Mouse (Mus musculus) lung, embryonic 16.5 days (tissue): ENCODE measurements at regions not wholly inside any gene's neighbourhood (a gene's known extent, or its start where the extent isn't known, plus 50 kb on each side); places are given as distances from the start of the nearest gene placed in this dataset.

Source experiments
- ATAC-seq: fragments of 200-750 bp; cut with Nextera tagmentation; 2 replicates; pipeline ENCODE4 v1.8.0; 2017; ENCODE audit warnings: low read depth, mild to moderate bottlenecking, moderate library complexity
- H3K27ac ChIP-seq: fragments of 300-500 bp; sonication (generic); 2 replicates; pipeline ENCODE4 v1.5.1; 2014; ENCODE audit warnings: mild to moderate bottlenecking, control low read depth, low read length
- H3K27me3 ChIP-seq: fragments of 300-500 bp; sonication (generic); 2 replicates; pipeline ENCODE4 v1.6.1; 2014; ENCODE audit warnings: low read depth, low read length, mixed read lengths; ENCODE audit not compliant: control insufficient read depth, insufficient read depth
- H3K36me3 ChIP-seq: fragments of 300-500 bp; sonication (generic); 2 replicates; pipeline ENCODE4 v1.6.1; 2014; ENCODE audit warnings: low read length; ENCODE audit not compliant: control insufficient read depth, insufficient read depth
- H3K4me1 ChIP-seq: fragments of 300-500 bp; sonication (generic); replicated peaks from 2 replicates; pipeline ENCODE4 v1.6.1; 2014; ENCODE audit warnings: low read length, mixed read lengths; ENCODE audit not compliant: control insufficient read depth, insufficient read depth
- H3K4me2 ChIP-seq: fragments of 300-500 bp; sonication (generic); 2 replicates; pipeline ENCODE4 v1.6.1; 2014; ENCODE audit warnings: low read depth, low read length, control low read depth
- H3K4me3 ChIP-seq: fragments of 300-500 bp; sonication (generic); 2 replicates; pipeline ENCODE4 v1.5.1; 2014; ENCODE audit warnings: mild to moderate bottlenecking, low read length, control low read depth
- H3K9ac ChIP-seq: fragments of 300-500 bp; sonication (generic); 2 replicates; pipeline ENCODE4 v1.6.1; 2014; ENCODE audit warnings: low read length, control low read depth
- H3K9me3 ChIP-seq: fragments of 300-500 bp; sonication (generic); 2 replicates; pipeline ENCODE4 v1.6.1; 2016; ENCODE audit warnings: low read length; ENCODE audit not compliant: control insufficient read depth
- WGBS: fragments of 180-500 bp; shearing (Covaris S2); extraction: QIAGEN DNeasy Blood & Tissue Kit; methylation state at CpG from one replicate; pipeline ENCODE4 v1.1.7; 2014; 5-methylcytosine and 5-hydroxymethylcytosine counted together

DNA sequence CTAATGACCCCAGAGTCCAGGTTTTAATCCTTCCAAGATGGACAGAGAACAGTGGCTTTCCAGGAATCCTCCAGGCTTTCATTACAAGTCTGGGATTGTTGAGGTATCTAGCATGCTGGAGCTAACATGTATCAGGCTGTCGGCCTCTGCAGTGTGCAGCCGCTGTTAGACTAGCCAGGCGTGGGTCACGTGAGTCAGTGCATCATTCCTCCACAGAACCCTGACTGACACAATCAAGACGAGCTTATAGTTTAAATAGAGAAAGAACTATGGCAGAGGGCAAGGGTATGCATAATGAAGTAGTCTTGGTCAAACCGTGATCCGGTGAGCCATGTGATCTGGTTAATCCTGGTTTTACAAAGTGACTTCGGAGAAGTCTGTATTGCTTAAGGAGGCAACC, 280.2 kb upstream of the Pfn2 start:
- 79% methylated on average over 8 of the region's 8 CpGs for WGBS
- ATAC-seq: no peak

DNA sequence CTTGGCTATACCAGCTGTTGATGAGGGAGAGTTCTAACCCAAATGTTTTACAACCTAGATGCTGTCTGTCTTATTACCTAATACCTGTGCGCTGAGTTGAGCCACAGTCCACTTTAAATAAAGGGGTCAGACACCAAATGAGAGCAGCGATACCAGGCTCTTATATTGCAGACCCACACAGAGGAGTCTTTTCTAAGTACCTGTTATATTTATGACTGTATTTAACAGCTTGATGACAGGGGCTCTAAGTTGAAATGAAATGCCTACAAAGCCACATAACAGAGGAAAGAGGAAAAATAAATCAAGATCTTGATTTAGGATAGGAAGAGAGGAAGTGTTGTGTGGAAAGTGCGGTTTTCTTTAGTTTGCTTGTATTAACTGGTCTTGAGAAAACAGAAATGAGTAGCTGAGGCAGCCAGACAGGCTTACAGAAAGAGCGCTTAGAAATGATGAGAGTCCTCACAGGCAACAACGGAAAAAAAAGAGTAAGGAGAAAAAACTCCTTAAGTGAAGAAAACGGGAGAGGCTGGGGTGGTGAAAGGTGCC, 281.6 kb upstream of the Pfn2 start:
- H3K27ac ChIP-seq: no peak overlapping the region
- no peaks in the 10 kb centered on the region; the same call in 1 of the 2 replicates for H3K4me1 ChIP-seq
- H3K4me3 ChIP-seq: no peak overlapping the region
- no peaks in the 10 kb centered on the region for H3K27me3 ChIP-seq
- H3K9ac ChIP-seq: no peak overlapping the region
- no peaks in the 10 kb centered on the region for H3K9me3 ChIP-seq
- ATAC-seq: no peak
- H3K36me3 ChIP-seq: no peaks in the 10 kb centered on the region
- WGBS: 36% methylated on average over 6 of the region's 6 CpGs
- H3K4me2 ChIP-seq: no peak overlapping the region

More for the DNA sequence above, 280.2 kb upstream of the Pfn2 start:
- Histone ChIP-seq H3K9me3 (no peaks in the 10 kb centered on the region), H3K27me3 (no peaks in the 10 kb centered on the region), H3K9ac (no peak overlapping the region), H3K4me3 (no peak overlapping the region), H3K4me2 (no peak overlapping the region), H3K36me3 (no peaks in the 10 kb centered on the region), H3K4me1 (no peaks in the 10 kb centered on the region; the same call in 1 of the 2 replicates), H3K27ac (no peak overlapping the region)

DNA sequence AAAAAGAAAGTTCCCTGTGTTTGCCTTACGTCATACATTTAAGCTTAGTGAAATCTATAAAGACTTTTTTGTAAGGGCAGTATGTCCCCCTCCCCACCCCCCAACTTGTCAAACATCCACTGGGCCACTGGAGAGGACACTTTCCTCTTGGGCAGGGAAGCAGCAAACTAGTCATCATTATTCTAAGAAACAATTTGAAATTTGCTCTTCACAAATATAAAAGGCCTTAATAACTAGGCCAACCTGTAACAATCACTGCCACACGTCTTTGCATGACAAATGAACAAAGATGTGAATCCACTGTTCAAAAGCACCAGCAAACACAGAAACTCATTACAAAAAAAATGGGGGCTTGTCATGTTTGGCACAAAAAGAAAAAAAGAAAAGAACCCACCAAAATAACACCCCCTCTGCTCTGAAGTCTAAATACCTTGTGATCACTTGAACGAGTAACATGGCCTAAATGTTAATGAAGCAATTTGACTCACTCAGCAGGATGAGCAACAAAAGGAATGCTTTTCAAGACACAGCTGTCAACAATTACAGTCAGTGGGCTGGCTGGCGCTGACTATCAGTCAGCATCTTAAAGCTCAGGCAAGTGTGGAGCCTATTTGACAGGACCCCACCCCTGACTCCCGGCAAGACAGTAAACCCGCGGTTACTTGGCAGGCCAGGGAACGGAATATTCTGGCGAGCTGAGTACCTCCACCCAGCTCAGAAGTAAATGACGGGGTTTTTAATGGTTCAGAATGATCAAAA, 278.7 kb upstream of the Tsc22d2 start:
- Histone ChIP-seq H3K9me3 (no peaks in the 10 kb centered on the region), H3K9ac (no peak overlapping the region), H3K27ac (no peak overlapping the region), H3K27me3 (no peaks in the 10 kb centered on the region), H3K4me3 (no peak overlapping the region), H3K36me3 (no peaks in the 10 kb centered on the region), H3K4me1 (no peaks in the 10 kb centered on the region; the same call in 1 of the 2 replicates), H3K4me2 (no peak overlapping the region)
- ATAC-seq: no peak
- WGBS: 49% methylated on average over 10 of the region's 10 CpGs

DNA sequence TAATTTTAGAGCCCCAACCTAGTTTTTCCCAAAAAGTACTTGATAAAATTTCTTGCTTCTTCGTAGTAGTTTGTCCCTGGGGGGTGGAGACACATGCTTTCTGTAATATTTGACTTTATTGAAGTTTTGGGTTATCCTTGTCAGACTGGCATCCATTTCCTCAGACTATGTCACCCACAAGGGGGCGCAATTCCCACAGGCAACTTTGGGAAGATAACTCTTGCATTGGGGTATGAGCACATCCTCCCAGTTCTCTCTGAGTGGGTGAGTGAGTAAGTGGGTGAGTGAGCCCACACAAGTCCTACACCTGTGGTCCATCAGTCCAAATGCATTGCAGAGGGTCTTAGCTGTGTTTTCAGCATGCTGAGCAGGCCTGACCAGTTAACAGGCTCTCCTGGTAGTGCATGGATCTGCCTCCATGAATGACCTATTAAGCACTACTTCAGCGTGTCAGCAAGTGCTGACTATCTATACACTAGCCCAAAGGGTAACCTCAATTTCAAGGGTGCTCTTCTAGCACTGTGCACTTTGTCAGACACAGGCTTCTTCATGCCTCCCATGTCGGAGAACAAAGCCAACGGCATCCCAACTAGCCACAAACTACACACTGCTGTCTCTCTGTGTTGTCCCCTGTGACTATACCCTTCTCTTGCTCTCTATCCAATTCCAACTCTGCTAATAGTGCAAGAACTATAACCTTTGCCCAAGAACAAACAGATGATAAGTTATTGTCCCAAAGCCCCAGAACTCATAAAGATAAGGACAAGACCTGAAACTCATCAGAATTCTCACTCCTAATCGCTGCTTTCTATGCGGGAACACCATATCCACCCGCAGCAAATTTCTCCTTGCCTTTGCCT, 275.6 kb upstream of the Tsc22d2 start:
- Histone ChIP-seq H3K4me3 (no peak overlapping the region), H3K9ac (no peak overlapping the region), H3K4me2 (no peak overlapping the region), H3K4me1 (no peaks in the 10 kb centered on the region), H3K27ac (no peak overlapping the region), H3K36me3 (no peaks in the 10 kb centered on the region), H3K27me3 (no peaks in the 10 kb centered on the region), H3K9me3 (no peaks in the 10 kb centered on the region)
- no peak for ATAC-seq
- WGBS: 70% methylated on average over 8 of the region's 8 CpGs

DNA sequence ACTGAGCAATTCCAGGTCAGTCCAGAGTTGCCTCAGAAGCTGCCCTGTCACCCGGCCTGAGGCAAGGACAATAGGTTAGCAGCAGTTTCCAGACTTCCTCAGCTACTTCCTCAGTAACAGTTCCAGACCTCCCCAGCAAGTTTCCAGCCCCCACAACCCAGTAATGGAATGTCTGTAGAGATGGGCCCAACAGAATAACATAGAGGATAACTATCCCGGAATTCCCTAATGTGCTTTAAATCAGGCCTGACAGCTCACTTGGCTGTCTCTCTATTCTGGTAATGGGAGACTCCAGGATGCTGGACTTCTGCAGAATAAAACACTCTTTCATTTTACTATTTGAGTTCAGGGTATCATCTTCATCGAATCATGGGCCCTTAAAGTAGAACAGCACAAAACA, 268.4 kb upstream of the Tsc22d2 start:
- Histone ChIP-seq H3K9ac (no peak overlapping the region), H3K4me1 (no peaks in the 10 kb centered on the region), H3K27ac (no peak overlapping the region), H3K36me3 (no peaks in the 10 kb centered on the region), H3K4me3 (no peak overlapping the region), H3K4me2 (no peak overlapping the region), H3K9me3 (no peaks in the 10 kb centered on the region), H3K27me3 (no peaks in the 10 kb centered on the region)
- no peak for ATAC-seq
- WGBS: 51% methylated on average over 3 of the region's 3 CpGs

DNA sequence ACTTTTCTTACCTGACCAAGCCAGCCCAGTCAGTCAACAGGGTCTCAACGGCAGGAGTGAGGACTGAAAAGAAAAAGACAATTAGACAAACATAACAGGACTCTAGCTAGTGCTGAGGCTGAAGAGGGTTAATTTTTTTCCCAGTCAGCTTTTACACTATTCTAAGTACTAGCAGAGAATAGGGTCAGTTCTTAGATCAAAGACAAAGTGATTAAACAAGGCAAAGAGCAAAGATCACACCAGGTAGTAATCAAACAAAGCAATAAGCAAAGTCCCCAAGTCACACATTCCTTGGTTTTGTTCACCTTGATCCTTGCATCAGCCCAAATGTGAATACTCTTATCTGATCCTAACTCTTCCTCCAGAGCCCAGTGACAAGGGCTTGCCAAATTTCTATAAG, 267.8 kb upstream of the Tsc22d2 start:
- Histone ChIP-seq H3K27me3 (no peaks in the 10 kb centered on the region), H3K9me3 (no peaks in the 10 kb centered on the region), H3K4me2 (no peak overlapping the region), H3K36me3 (no peaks in the 10 kb centered on the region), H3K9ac (no peak overlapping the region), H3K4me1 (no peaks in the 10 kb centered on the region), H3K4me3 (no peak overlapping the region), H3K27ac (no peak overlapping the region)
- WGBS: 33% methylated on average over 1 of the region's 1 CpGs
- ATAC-seq: no peak

DNA sequence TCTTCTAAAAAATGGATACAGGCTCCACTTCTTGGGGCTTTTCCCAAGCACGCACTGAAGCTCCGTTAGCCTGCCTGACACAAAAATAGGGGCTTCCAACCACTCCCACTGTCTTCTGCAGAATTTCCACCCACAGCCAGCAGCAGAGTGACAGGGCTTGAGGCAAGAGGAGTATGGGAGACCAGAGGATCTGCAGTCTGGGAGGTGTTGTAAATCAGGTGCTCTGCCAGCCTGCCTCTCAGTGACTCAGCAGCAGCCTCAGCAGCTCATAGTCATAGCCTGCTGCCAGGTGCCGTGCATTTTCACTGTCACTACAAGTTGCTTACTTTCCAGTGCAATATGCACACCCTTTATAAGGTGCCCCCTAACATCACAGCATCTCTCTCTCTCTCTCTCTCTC, 261.4 kb upstream of the Tsc22d2 start:
- H3K27me3 ChIP-seq: no peaks in the 10 kb centered on the region
- no peak for ATAC-seq
- WGBS: 83% methylated on average over 3 of the region's 3 CpGs
- H3K4me1 ChIP-seq: no peaks in the 10 kb centered on the region
- no peak overlapping the region for H3K9ac ChIP-seq
- H3K4me2 ChIP-seq: no peak overlapping the region
- H3K27ac ChIP-seq: no peak overlapping the region
- H3K36me3 ChIP-seq: no peaks in the 10 kb centered on the region
- no peaks in the 10 kb centered on the region; the same call in 1 of the 2 replicates for H3K9me3 ChIP-seq
- no peak overlapping the region for H3K4me3 ChIP-seq

DNA sequence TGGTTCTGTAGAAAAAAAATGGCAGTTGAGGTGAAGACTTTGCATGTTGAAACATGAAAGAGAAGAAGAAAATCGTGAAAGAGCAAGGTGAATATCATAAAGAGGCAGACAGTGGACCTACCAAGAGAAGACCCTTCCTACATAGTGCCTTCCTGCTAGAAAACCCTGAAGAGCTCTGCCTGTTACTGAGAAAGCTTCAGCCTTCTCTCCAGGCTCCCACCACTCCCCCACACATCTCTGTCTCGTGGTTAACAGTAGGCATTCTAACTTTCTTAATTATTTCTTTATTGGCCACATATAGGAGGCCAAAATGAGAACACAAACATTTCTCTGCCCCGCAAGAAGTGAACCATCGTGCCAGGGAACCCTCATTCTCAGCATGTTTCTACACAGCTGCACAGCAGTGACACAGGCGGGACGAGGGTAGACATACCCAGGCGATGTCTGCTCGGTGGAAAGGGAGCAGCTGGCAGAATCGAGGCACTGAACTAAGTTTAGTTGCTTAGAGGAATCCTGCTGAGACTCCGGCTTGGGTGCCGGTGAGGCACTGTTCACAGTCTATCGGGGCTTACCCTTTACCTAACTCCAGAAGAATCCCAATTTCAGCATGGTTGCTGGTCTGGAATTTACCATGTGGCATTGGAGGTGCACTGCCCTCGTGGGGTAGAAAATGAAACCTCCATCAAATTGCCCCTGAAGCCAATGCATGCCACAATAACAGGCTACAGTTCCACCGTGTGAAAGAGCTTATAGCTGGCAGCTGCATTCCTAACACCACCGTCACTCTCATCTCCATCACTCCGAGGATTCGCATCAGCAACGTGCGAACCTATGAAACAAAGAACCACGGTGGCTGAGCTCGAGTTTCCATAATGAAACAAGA, 260.4 kb upstream of the Tsc22d2 start:
- H3K36me3 ChIP-seq: no peaks in the 10 kb centered on the region
- no peaks in the 10 kb centered on the region; the same call in 1 of the 2 replicates for H3K9me3 ChIP-seq
- H3K4me2 ChIP-seq: no peak overlapping the region
- H3K27ac ChIP-seq: no peak overlapping the region
- H3K27me3 ChIP-seq: no peaks in the 10 kb centered on the region
- no peak for ATAC-seq
- 78% methylated on average over 21 of the region's 21 CpGs for WGBS
- no peak overlapping the region for H3K9ac ChIP-seq
- H3K4me1 ChIP-seq: no peaks in the 10 kb centered on the region
- H3K4me3 ChIP-seq: no peak overlapping the region
